Mouse (Mus musculus) liver, embryonic 11.5 days (tissue): ENCODE results near the gene Zfhx3. TPM values are rescaled to one million over a fixed set of nuclear protein-coding genes. Genes with fewer than 3 reads are reported as not detected.

ENCODE experiments used
- ATAC-seq: fragments of 200-750 bp; cut with Nextera tagmentation; replicated peaks from 2 replicates; pipeline ENCODE4 v1.8.0; 2017; ENCODE audit warnings: moderate number of reproducible peaks, mild to moderate bottlenecking, moderate TSS enrichment, moderate library complexity; ENCODE audit not compliant: low FRiP score
- DNase-seq: peaks from one replicate; pipeline ENCODE4 v3.0.0-alpha.2; 2017; ENCODE audit warnings: low spot score
- H3K27ac ChIP-seq: fragments of 300-500 bp; sonication (generic); 2 replicates; pipeline ENCODE4 v1.5.1; 2014; ENCODE audit warnings: mild to moderate bottlenecking, low read depth, low read length, control low read depth
- H3K27me3 ChIP-seq: fragments of 300-500 bp; sonication (generic); replicated peaks from 2 replicates; pipeline ENCODE4 v1.6.1; 2014; ENCODE audit warnings: low read length, mixed read lengths; ENCODE audit not compliant: control insufficient read depth, insufficient read depth
- H3K36me3 ChIP-seq: fragments of 300-500 bp; sonication (generic); 2 replicates; pipeline ENCODE4 v1.6.1; 2014; ENCODE audit warnings: mild to moderate bottlenecking, low read length, moderate library complexity, mixed read lengths; ENCODE audit not compliant: control insufficient read depth, insufficient read depth
- H3K4me1 ChIP-seq: fragments of 300-500 bp; sonication (generic); replicated peaks from 2 replicates; pipeline ENCODE4 v1.6.1; 2014; ENCODE audit warnings: low read length, mixed read lengths; ENCODE audit not compliant: control insufficient read depth, insufficient read depth
- H3K4me2 ChIP-seq: fragments of 300-500 bp; sonication (generic); 2 replicates; pipeline ENCODE4 v1.6.1; 2014; ENCODE audit warnings: mild to moderate bottlenecking, control low read depth, moderate library complexity
- H3K4me3 ChIP-seq: fragments of 300-500 bp; sonication (generic); 2 replicates; pipeline ENCODE4 v1.5.1; 2014; ENCODE audit warnings: low read depth, low read length, control low read depth
- H3K9ac ChIP-seq: fragments of 300-500 bp; sonication (generic); 2 replicates; pipeline ENCODE4 v1.6.1; 2014; ENCODE audit warnings: low read depth, low read length, control low read depth
- H3K9me3 ChIP-seq: fragments of 300-500 bp; sonication (generic); 2 replicates; pipeline ENCODE4 v1.6.1; 2016; ENCODE audit warnings: low read length, inconsistent platforms, mixed read lengths; ENCODE audit not compliant: control insufficient read depth
- WGBS: fragments of 180-500 bp; shearing (Covaris S2); extraction: QIAGEN DNeasy Blood & Tissue Kit; methylation state at CpG from one replicate; pipeline ENCODE4 v1.1.7; 2014; 5-methylcytosine and 5-hydroxymethylcytosine counted together
- polyA plus RNA-seq: library from polyadenylated mRNA; unstranded; fragments of >200 nt; fragmentation: Nextera tagmentation; extraction: Ambion mirVana; gene quantifications from 2 replicates; pipeline ENCODE4 v1.2.1, GENCODE M21; 2014

Zfhx3 gene
- polyA plus RNA-seq, 1 experiment from 2014 or later: 6.1 TPM

- Histone ChIP-seq H3K4me3 (no peak overlapping the region), H3K9me3 (no peaks in the 10 kb centered on the region), H3K4me1 (no peaks in the 10 kb centered on the region), H3K27ac (no peak overlapping the region), H3K9ac (no peak overlapping the region), H3K36me3 (no peaks in the 10 kb centered on the region), H3K4me2 (no peak overlapping the region), H3K27me3 (no peaks in the 10 kb centered on the region)
- ATAC-seq (no peak), DNase-seq (no peak)
- 74% methylated on average over 2 of the region's 2 CpGs for WGBS
Observed at GRCm38 (mm10) chr8:108963181-108963580, 1020.7 kb downstream of the Zfhx3 start.

GRCm38 (mm10) chr8:108966041-108966440, 1023.6 kb downstream of the Zfhx3 start:
- Histone ChIP-seq H3K9ac (no peak overlapping the region), H3K36me3 (no peaks in the 10 kb centered on the region), H3K27me3 (no peaks in the 10 kb centered on the region), H3K4me1 (no peaks in the 10 kb centered on the region), H3K9me3 (no peaks in the 10 kb centered on the region), H3K4me3 (no peak overlapping the region), H3K4me2 (no peak overlapping the region), H3K27ac (no peak overlapping the region)
- ATAC-seq: no peak
- WGBS: 83% methylated on average over 12 of the region's 12 CpGs
- DNase-seq: no peak

- Histone ChIP-seq H3K9ac (no peak overlapping the region), H3K9me3 (no peaks in the 10 kb centered on the region), H3K4me1 (no peaks in the 10 kb centered on the region), H3K36me3 (no peaks in the 10 kb centered on the region), H3K4me2 (no peak overlapping the region), H3K4me3 (no peak overlapping the region), H3K27ac (no peak overlapping the region), H3K27me3 (no peaks in the 10 kb centered on the region)
- no peak for DNase-seq
- no peak for ATAC-seq
- 84% methylated on average over 9 of the region's 9 CpGs for WGBS
Observed at GRCm38 (mm10) chr8:108973639-108974325, 1031.3 kb downstream of the Zfhx3 start.

GRCm38 (mm10) chr8:108977693-108978361, 1035.4 kb downstream of the Zfhx3 start:
- H3K9ac ChIP-seq: no peak overlapping the region
- no peaks in the 10 kb centered on the region for H3K36me3 ChIP-seq
- H3K9me3 ChIP-seq: no peaks in the 10 kb centered on the region
- no peaks in the 10 kb centered on the region for H3K4me1 ChIP-seq
- no peak overlapping the region for H3K4me3 ChIP-seq
- ATAC-seq (no peak), DNase-seq (no peak)
- 77% methylated on average over 11 of the region's 11 CpGs for WGBS
- H3K27me3 ChIP-seq: no peaks in the 10 kb centered on the region
- H3K4me2 ChIP-seq: no peak overlapping the region
- no peak overlapping the region for H3K27ac ChIP-seq

- Histone ChIP-seq H3K9me3 (no peaks in the 10 kb centered on the region), H3K4me2 (no peak overlapping the region), H3K36me3 (no peaks in the 10 kb centered on the region), H3K27ac (no peak overlapping the region), H3K27me3 (no peaks in the 10 kb centered on the region), H3K4me1 (no peaks in the 10 kb centered on the region), H3K4me3 (no peak overlapping the region), H3K9ac (no peak overlapping the region)
- ATAC-seq (no peak), DNase-seq (no peak)
- WGBS: 73% methylated on average over 7 of the region's 7 CpGs
Observed at GRCm38 (mm10) chr8:108978362-108978750, 1035.9 kb downstream of the Zfhx3 start.

GRCm38 (mm10) chr8:108984904-108985303, 1042.5 kb downstream of the Zfhx3 start:
- H3K4me3 ChIP-seq: no peak overlapping the region
- ATAC-seq: no peak
- WGBS: 58% methylated on average over 2 of the region's 2 CpGs
- no peaks in the 10 kb centered on the region for H3K27me3 ChIP-seq
- DNase-seq: no peak
- no peak overlapping the region for H3K9ac ChIP-seq
- no peak overlapping the region for H3K27ac ChIP-seq
- no peaks in the 10 kb centered on the region for H3K36me3 ChIP-seq
- no peaks in the 10 kb centered on the region for H3K9me3 ChIP-seq
- no peaks in the 10 kb centered on the region for H3K4me1 ChIP-seq
- no peak overlapping the region for H3K4me2 ChIP-seq

- Histone ChIP-seq H3K27me3 (no peaks in the 10 kb centered on the region), H3K4me2 (no peak overlapping the region), H3K27ac (no peak overlapping the region), H3K36me3 (no peaks in the 10 kb centered on the region), H3K4me3 (no peak overlapping the region), H3K9me3 (no peaks in the 10 kb centered on the region), H3K9ac (no peak overlapping the region), H3K4me1 (no peaks in the 10 kb centered on the region)
- 81% methylated on average over 5 of the region's 5 CpGs for WGBS
- DNase-seq (no peak), ATAC-seq (no peak)
Observed at GRCm38 (mm10) chr8:108989841-108990240, 1047.4 kb downstream of the Zfhx3 start.

GRCm38 (mm10) chr8:108990537-108990936, 1048.1 kb downstream of the Zfhx3 start:
- WGBS: 62% methylated on average over 6 of the region's 6 CpGs
- no peaks in the 10 kb centered on the region for H3K27me3 ChIP-seq
- no peak overlapping the region for H3K4me3 ChIP-seq
- no peaks in the 10 kb centered on the region for H3K36me3 ChIP-seq
- DNase-seq (peak; percentile 30), ATAC-seq (no peak)
- no peak overlapping the region for H3K9ac ChIP-seq
- no peaks in the 10 kb centered on the region for H3K9me3 ChIP-seq
- no peak overlapping the region for H3K27ac ChIP-seq
- no peak overlapping the region for H3K4me2 ChIP-seq
- H3K4me1 ChIP-seq: no peaks in the 10 kb centered on the region

- H3K4me2 ChIP-seq: no peak overlapping the region
- H3K4me3 ChIP-seq: no peak overlapping the region
- DNase-seq: no peak
- H3K36me3 ChIP-seq: no peaks in the 10 kb centered on the region
- peak; percentile 74 for ATAC-seq
- no peaks in the 10 kb centered on the region for H3K9me3 ChIP-seq
- H3K27ac ChIP-seq: no peak overlapping the region
- 70% methylated on average over 5 of the region's 5 CpGs for WGBS
- no peak overlapping the region for H3K9ac ChIP-seq
- no peaks in the 10 kb centered on the region for H3K27me3 ChIP-seq
- H3K4me1 ChIP-seq: no peaks in the 10 kb centered on the region
Observed at GRCm38 (mm10) chr8:108991395-108991794, 1049.0 kb downstream of the Zfhx3 start.
